Mouse (Mus musculus): ENCODE measurements around the gene Slc16a8.

- peak; percentile 80 for TF ChIP-seq CTCF (IDR thresholded peaks at IDR 0.05; ENCODE audit: low read depth)
- TF ChIP-seq EP300 (IDR thresholded peaks at IDR 0.05; ENCODE audit: low read depth) = no peak
These were observed 16.7 kb upstream of the Slc16a8 start for GRCm38 (mm10) chr15:79271124-79271746.
